Mouse (Mus musculus): Measurements from ENCODE around the gene Abhd12b.
"Not testable (repeated sequence)": the region's sequence is repeated elsewhere in the genome, so short reads cannot be mapped to it uniquely, and the experiment has no call there.

Abhd12b gene

DNA sequence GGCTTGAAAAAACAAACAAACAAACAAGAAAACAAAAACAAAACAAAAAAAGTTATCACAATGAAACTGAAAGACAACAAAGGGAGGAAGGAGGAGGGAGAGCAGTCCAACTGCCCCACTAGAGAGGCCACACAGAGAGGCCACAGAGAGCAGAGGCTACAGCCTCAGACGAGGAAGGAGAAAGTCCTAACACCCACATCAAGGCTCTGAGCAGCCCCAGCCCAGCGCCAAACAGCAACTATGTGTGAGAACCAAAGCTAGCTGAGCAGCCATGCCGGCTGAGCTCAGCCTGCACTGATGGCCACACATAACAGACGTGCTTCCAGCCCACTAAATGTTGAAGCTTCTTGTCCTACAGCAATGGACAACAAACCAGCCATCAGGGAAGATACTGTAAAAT, 14.1 kb upstream of the Abhd12b start:
- no peak for DNase-seq (ENCODE audit: low spot score)

- no peak for DNase-seq (ENCODE audit: low spot score)
Measured at GRCm38 (mm10) chr12:70140542-70140941, 13.4 kb upstream of the Abhd12b start.

GRCm38 (mm10) chr12:70140993-70141576, 12.9 kb upstream of the Abhd12b start:
- DNase-seq (ENCODE audit: low spot score), result no peak

DNA sequence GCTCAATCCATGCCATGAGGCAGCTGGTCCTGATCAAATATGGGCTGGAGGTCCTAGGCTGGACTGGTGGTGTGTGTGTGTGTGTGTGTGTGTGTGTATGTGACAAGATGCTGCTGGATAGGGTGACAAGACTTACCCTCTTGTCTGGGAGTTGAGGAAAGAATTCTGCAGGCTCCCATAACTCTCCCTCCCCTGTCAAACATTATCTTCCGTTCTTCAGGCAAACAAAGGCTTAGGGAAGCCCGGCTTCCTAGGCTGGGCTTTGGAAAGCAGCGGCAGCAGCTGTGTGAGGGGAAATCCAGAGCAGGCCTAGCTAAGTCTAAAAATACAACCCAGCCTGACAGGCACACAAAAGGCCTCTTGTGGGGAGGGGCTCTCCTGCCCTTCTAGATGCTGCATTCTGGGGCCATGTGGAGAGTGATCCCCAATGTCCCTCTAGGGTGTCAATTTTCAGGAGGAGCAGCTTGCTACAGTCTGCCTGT, 9.8 kb upstream of the Abhd12b start:
- DNase-seq (ENCODE audit: low spot score), result not testable (repeated sequence)

GRCm38 (mm10) chr12:70144637-70145448, 9.1 kb upstream of the Abhd12b start:
- DNase-seq (ENCODE audit: low spot score), result no peak

GRCm38 (mm10) chr12:70145586-70145985, 8.4 kb upstream of the Abhd12b start:
- DNase-seq (ENCODE audit: low spot score), result no peak

DNA sequence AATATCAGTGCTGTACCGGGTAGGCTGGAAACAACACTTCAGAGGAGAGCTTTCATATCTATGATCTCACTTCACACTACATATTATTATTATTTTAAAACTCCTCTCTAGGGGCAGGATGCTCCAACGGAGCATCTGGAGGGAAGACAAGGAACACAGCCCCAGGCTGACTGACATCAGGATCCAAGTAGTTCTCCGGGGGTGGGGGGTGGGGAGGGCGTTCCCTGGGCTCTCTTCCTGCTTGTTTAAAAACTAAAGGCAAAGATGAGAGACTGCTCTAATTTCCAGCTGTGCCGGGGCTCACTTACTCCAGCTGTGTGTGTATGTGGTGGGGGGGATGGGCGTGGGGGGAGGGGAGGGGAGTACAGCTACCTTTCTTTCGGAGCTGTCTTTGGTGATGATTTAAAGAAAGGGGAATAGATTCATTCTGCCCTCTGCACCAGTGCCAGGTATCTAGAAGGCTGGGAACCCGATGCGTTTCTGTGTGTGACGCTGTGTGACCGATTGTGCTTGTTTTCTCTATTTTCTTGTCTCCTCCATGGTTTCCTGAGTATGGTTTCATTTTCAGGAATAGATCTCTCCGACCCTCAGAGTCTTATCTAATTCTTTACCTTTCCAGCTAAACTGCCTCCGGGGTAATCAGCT, 5.8 kb upstream of the Abhd12b start:
- no peak for DNase-seq (ENCODE audit: low spot score)

DNA sequence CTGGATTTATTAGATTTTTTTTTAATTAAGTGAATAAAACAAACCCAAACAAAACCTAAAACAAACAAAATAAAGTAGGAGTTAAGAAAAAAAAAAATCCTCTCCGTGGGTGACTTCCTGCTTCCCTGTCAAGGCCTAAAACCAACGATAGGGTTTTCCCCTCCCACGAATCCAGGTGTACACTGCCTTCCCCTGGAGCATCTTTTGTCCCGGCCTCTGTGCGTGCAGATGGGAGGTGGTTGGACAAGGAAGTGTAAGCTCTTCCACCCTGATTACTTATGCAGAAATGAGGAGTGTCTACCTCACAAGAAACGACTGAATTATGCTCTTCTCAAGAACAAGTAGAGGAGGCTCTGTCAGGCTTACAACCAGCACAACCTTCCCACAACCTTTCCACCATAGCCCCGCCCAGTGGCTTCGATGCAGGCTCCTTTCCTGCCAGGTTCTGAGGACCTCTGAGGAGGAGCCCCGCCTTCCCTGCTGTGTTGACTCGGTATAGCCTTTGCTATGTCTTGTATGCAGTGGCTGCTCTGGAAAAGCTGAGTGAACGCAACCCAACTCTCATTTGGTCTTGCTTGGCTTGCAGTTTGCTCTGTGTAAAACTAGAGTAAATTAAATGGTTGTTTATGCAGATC, 5.2 kb upstream of the Abhd12b start:
- no peak for DNase-seq (ENCODE audit: low spot score)

DNA sequence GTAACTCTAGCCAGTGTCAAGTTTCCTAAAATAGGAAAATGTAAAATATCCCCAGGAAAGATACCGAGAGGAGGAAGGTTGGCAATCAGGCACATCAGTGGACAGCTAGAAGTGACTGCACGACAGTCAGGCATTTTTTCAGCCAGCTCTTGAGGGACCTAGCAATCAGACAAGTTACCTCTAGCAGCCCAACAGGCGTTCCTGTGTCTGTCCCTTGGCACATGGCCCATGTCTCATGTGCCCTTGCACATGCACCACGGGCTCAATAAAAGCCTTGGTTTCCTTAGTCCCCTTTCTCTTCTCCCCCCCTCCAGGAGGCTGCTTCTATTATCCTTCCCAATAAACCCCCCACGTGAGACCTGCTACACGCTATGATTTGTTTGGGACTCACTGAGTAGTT, 2.3 kb downstream of the Abhd12b start:
- DNase-seq (ENCODE audit: low spot score), result no peak

GRCm38 (mm10) chr12:70157292-70158066, 3.5 kb downstream of the Abhd12b start:
- DNase-seq (ENCODE audit: low spot score), result no peak

- no peak for DNase-seq (ENCODE audit: low spot score)
Measured at GRCm38 (mm10) chr12:70161057-70161456, 7.1 kb downstream of the Abhd12b start.

DNA sequence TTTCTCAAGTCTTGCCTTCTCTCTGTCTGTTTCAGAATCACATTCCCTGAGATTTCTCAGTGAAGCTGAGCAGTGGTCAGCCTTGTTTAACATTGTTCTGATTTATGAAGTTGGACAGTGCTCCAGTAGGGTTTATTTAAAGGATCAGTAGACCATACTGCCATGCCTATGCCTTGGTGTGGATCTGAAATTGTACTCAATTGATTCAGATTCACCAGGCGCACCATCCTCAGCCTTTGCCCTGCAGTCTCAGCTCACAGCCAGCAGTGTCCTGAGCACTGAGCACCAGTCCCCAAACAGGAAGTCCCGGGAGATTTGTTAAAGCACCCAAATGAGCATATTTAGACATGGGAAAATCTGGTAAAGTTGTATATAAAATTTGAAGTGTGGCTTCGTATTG, 10.8 kb downstream of the Abhd12b start:
- no peak for DNase-seq (ENCODE audit: low spot score)

GRCm38 (mm10) chr12:70167950-70168349, 14.0 kb downstream of the Abhd12b start:
- no peak for DNase-seq (ENCODE audit: low spot score)

DNA sequence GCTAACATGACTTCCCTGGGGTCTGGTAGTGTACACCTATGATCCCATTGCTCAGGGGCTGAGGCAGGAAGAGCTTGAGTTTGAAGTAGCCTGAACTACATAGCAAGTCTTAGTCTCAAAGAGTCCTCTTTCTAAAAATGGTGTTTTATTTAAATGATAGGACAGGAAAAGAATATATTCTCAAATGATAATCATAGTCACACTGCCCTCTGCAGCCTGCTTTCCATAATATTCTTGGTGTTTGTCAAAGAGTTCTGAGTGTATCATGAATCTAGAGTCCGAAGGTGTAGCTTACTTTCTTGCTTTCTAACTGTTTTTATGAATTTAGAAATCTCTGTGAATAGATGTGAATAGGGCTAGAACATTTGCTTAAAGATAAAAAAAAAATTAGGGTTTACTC, 16.0 kb downstream of the Abhd12b start:
- no peak for DNase-seq (ENCODE audit: low spot score)

- not testable (repeated sequence) for DNase-seq (ENCODE audit: low spot score)
Measured at GRCm38 (mm10) chr12:70183507-70183906, 29.6 kb downstream of the Abhd12b start.

DNA sequence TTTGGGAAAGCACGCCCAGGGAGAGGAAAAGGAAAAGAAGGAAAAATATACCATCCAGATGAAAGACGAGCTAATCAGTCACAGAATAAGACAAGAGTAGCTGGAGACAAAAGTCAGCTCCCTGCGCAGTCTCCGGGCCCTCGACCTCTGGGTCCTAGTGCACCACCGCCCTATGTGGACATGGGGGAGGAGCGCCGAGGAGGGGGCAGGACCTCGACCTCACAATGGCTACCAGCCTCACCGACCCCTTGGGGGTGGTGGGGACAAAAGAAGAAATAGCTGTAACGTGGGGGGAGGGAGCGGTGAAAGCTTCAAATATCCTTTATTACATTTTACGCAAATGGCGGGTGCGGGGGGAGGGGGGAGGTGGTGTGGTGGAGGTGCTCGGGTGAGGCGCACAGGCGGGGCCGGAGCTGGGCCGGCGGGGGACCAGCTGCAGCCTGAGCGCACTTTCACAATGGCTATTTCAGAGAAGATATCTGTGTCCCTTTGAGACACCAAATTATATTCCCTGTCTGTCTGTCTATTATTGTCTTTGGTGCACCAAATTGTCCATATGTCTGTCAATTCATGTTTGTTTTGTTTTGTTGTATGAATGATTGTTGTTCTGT, 30.3 kb downstream of the Abhd12b start:
- DNase-seq (ENCODE audit: low spot score), result no peak

- no peak for DNase-seq (ENCODE audit: low spot score)
Measured at GRCm38 (mm10) chr12:70192267-70192727, 38.4 kb downstream of the Abhd12b start.

GRCm38 (mm10) chr12:70195426-70195825, 41.5 kb downstream of the Abhd12b start:
- no peak for DNase-seq (ENCODE audit: low spot score)

GRCm38 (mm10) chr12:70196341-70196740, 42.4 kb downstream of the Abhd12b start:
- DNase-seq (ENCODE audit: low spot score), result no peak

GRCm38 (mm10) chr12:70201926-70202529, 48.1 kb downstream of the Abhd12b start:
- DNase-seq (ENCODE audit: low spot score), result no peak

GRCm38 (mm10) chr12:70204433-70204832, 50.5 kb downstream of the Abhd12b start:
- no peak for DNase-seq (ENCODE audit: low spot score)

All from testis, postnatal 14 days (tissue).